Mouse (Mus musculus) heart, postnatal 10 days (tissue): ENCODE measurements around the gene Exph5. TPM values are rescaled to one million over a fixed set of nuclear protein-coding genes. Genes with fewer than 3 reads are reported as not detected.

Experiments
- DNase-seq, 2 experiments: peaks; one replicate each; pipeline ENCODE4 v3.0.0; 2021
- intact Hi-C: fragments of 180-260 bp; cut with DNase I; formaldehyde crosslinking; loops from one replicate; pipeline ENCODE4 v1.15.1; 2025
- total RNA-seq, 2 experiments: library from RNA; stranded (reverse); gene quantifications; 2 replicates each; pipeline ENCODE4 v1.2.3; 2021

Exph5 gene
- under 1 TPM; 0.24 to 0.45 TPM for total RNA-seq

GRCm38 (mm10) chr9:53301269-53301720 lies at the start of gene Exph5:
TSS of gene Exph5 (plus strand) at chr9:53301670.
- DNase-seq: no peak

GRCm38 (mm10) chr9:53254368-53254767 lies 47.1 kb upstream of the Exph5 start:
- intact Hi-C loops: loop anchor here (1.0 to 10.0 kb wide), 3 partner anchors 144 to 260 kb away; no protein-coding TSS in a partner anchor
- DNase-seq: peak; percentile 80 to 87

More at GRCm38 (mm10) chr9:53301269-53301720, at the start of gene Exph5:
- intact Hi-C loops: no loop called here

GRCm38 (mm10) chr9:53256690-53257305 lies 44.7 kb upstream of the Exph5 start:
- intact Hi-C loops: loop anchor here (10.0 kb wide), 2 partner anchors 228 to 258 kb away; no protein-coding TSS in a partner anchor
- no peak for DNase-seq

GRCm38 (mm10) chr9:53257772-53258171 lies 43.7 kb upstream of the Exph5 start:
- DNase-seq: no peak
- intact Hi-C loops: loop anchor here (10.0 kb wide), 2 partner anchors 227 to 257 kb away; no protein-coding TSS in a partner anchor

GRCm38 (mm10) chr9:53258199-53258598 lies 43.3 kb upstream of the Exph5 start:
- intact Hi-C loops: loop anchor here (10.0 kb wide), 2 partner anchors 227 to 257 kb away; no protein-coding TSS in a partner anchor
- no peak for DNase-seq

GRCm38 (mm10) chr9:53264387-53264786 lies 37.1 kb upstream of the Exph5 start:
- DNase-seq: peak in 1 of 2 experiments; percentile 33
- intact Hi-C loops: no loop called here

- intact Hi-C loops: no loop called here
- no peak for DNase-seq
Observed at GRCm38 (mm10) chr9:53265589-53265988, 35.9 kb upstream of the Exph5 start.

- intact Hi-C loops: no loop called here
- no peak for DNase-seq
Observed at GRCm38 (mm10) chr9:53268036-53268435, 33.4 kb upstream of the Exph5 start.

- intact Hi-C loops: no loop called here
- peak in 1 of 2 experiments; percentile 38 for DNase-seq
Observed at GRCm38 (mm10) chr9:53268731-53269465, 32.6 kb upstream of the Exph5 start.

- intact Hi-C loops: no loop called here
- no peak for DNase-seq
Observed at GRCm38 (mm10) chr9:53269466-53269755, 32.1 kb upstream of the Exph5 start.

- DNase-seq: no peak
- intact Hi-C loops: no loop called here
Observed at GRCm38 (mm10) chr9:53271281-53272022, 30.0 kb upstream of the Exph5 start.

GRCm38 (mm10) chr9:53272207-53272606 lies 29.3 kb upstream of the Exph5 start:
- intact Hi-C loops: no loop called here
- no peak for DNase-seq

GRCm38 (mm10) chr9:53272714-53273113 lies 28.8 kb upstream of the Exph5 start:
- intact Hi-C loops: no loop called here
- no peak for DNase-seq

- DNase-seq: no peak
- intact Hi-C loops: no loop called here
Observed at GRCm38 (mm10) chr9:53276381-53276780, 25.1 kb upstream of the Exph5 start.

GRCm38 (mm10) chr9:53278997-53279396 lies 22.5 kb upstream of the Exph5 start:
- intact Hi-C loops: no loop called here
- DNase-seq: no peak

- DNase-seq: no peak
- intact Hi-C loops: no loop called here
Observed at GRCm38 (mm10) chr9:53286793-53287192, 14.7 kb upstream of the Exph5 start.

GRCm38 (mm10) chr9:53290006-53290405 lies 11.5 kb upstream of the Exph5 start:
- no peak for DNase-seq

GRCm38 (mm10) chr9:53292833-53293232 lies 8.6 kb upstream of the Exph5 start:
- intact Hi-C loops: no loop called here
- DNase-seq: no peak

More at GRCm38 (mm10) chr9:53290006-53290405, 11.5 kb upstream of the Exph5 start:
- intact Hi-C loops: no loop called here

GRCm38 (mm10) chr9:53301801-53302311 lies 386 bp downstream of the Exph5 start:
- intact Hi-C loops: no loop called here
- DNase-seq: no peak

GRCm38 (mm10) chr9:53302415-53302814 lies 945 bp downstream of the Exph5 start:
- intact Hi-C loops: no loop called here
- no peak for DNase-seq

- intact Hi-C loops: no loop called here
- DNase-seq: no peak
Observed at GRCm38 (mm10) chr9:53307904-53308303, 6.4 kb downstream of the Exph5 start.
